Mouse (Mus musculus): ENCODE measurements around the gene Agt. TPM values are rescaled to one million over a fixed set of nuclear protein-coding genes. Genes with fewer than 3 reads are reported as not detected.
A peak's percentile ranks its signal among the peaks of the same experiment; 100 is the strongest.

The Agt gene
- total and polyA plus RNA-seq, 2 experiments from 2014 or later, result 95.3 to 162 TPM

- no peak overlapping the region for H3K27ac ChIP-seq
- TF ChIP-seq CTCF (IDR thresholded peaks at IDR 0.05; ENCODE audit: low read depth), result peak; percentile 27
- WGBS, result 75% methylated on average over 5 of the region's 5 CpGs
- DNase-seq (ENCODE audit: low spot score) (no peak), ATAC-seq (no peak)
- no peaks in the 10 kb centered on the region for H3K9me3 ChIP-seq (ENCODE audit: low read length)
- no peaks in the 10 kb centered on the region for H3K27me3 ChIP-seq (ENCODE audit: insufficient read depth, low read length)
- H3K4me1 ChIP-seq (ENCODE audit: insufficient read depth, low read length), result no peaks in the 10 kb centered on the region
- H3K4me2 ChIP-seq (ENCODE audit: low read depth, low read length), result no peak overlapping the region
- H3K9ac ChIP-seq (replicated peaks; ENCODE audit: low read length), result no peak overlapping the region
- H3K36me3 ChIP-seq (ENCODE audit: insufficient read depth, low read length), result no peaks in the 10 kb centered on the region
- no peak overlapping the region for H3K4me3 ChIP-seq (ENCODE audit: low read length)
Measured at GRCm38 (mm10) chr8:124604066-124604465, 34.6 kb upstream of the Agt start.

- H3K9me3 ChIP-seq (ENCODE audit: low read length), result no peaks in the 10 kb centered on the region
- 83% methylated on average over 4 of the region's 4 CpGs for WGBS
- no peaks in the 10 kb centered on the region for H3K36me3 ChIP-seq (ENCODE audit: insufficient read depth, low read length)
- no peak overlapping the region for H3K4me2 ChIP-seq (ENCODE audit: low read depth, low read length)
- no peak overlapping the region for H3K9ac ChIP-seq (replicated peaks; ENCODE audit: low read length)
- DNase-seq (ENCODE audit: low spot score), result no peak
- H3K4me3 ChIP-seq (ENCODE audit: low read length), result no peak overlapping the region
- H3K27ac ChIP-seq, result no peak overlapping the region
- peaks cover 6% of the 10 kb centered on the region; the same call in 1 of the 2 replicates for H3K4me1 ChIP-seq (ENCODE audit: insufficient read depth, low read length)
- no peaks in the 10 kb centered on the region for H3K27me3 ChIP-seq (ENCODE audit: insufficient read depth, low read length)
- ATAC-seq, result no peak
- TF ChIP-seq CTCF (IDR thresholded peaks at IDR 0.05; ENCODE audit: low read depth), result no peak
Measured at GRCm38 (mm10) chr8:124589393-124589792, 19.9 kb upstream of the Agt start.

DNA sequence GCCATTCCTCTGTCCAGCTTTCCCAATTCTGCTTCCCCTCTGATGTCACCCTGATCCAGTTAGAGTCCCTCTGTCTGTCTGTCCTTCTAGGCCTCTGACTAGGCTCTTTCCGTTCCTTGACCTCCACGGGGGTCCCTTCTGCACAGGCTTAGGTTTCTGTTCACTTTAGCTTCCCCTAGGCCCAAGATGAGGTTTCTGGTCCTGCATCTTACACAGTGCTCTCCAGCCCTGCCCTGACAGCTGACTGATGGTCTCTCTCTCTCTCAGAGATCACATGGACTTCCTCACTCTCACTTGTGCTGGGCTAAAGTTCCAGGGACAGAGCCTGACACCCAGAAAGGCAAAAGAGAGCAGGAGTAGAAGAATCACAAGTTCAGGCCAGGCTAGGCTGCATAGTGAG is 17.1 kb upstream of the Agt start:
- Histone ChIP-seq H3K9me3 (ENCODE audit: low read length) (no peaks in the 10 kb centered on the region), H3K4me2 (ENCODE audit: low read depth, low read length) (no peak overlapping the region), H3K27ac (peak overlapping the region; percentile 77; the same call in 1 of the 2 replicates), H3K9ac (replicated peaks; ENCODE audit: low read length) (no peak overlapping the region), H3K36me3 (ENCODE audit: insufficient read depth, low read length) (no peaks in the 10 kb centered on the region), H3K27me3 (ENCODE audit: insufficient read depth, low read length) (no peaks in the 10 kb centered on the region), H3K4me1 (ENCODE audit: insufficient read depth, low read length) (peaks cover 6% of the 10 kb centered on the region; the same call in 1 of the 2 replicates), H3K4me3 (ENCODE audit: low read length) (no peak overlapping the region)
- DNase-seq (ENCODE audit: low spot score), result no peak
- ATAC-seq, result no peak
- 63% methylated on average over 2 of the region's 2 CpGs for WGBS
- no peak for TF ChIP-seq CTCF (IDR thresholded peaks at IDR 0.05; ENCODE audit: low read depth)

GRCm38 (mm10) chr8:124585718-124586425 is 16.4 kb upstream of the Agt start:
- 43% methylated on average over 3 of the region's 3 CpGs for WGBS
- Histone ChIP-seq H3K36me3 (ENCODE audit: insufficient read depth, low read length) (no peaks in the 10 kb centered on the region), H3K4me3 (ENCODE audit: low read length) (no peak overlapping the region), H3K9ac (replicated peaks; ENCODE audit: low read length) (no peak overlapping the region), H3K27ac (peak overlapping the region; percentile 77), H3K4me1 (ENCODE audit: insufficient read depth, low read length) (peaks cover 6% of the 10 kb centered on the region; the same call in 1 of the 2 replicates), H3K4me2 (ENCODE audit: low read depth, low read length) (no peak overlapping the region), H3K27me3 (ENCODE audit: insufficient read depth, low read length) (no peaks in the 10 kb centered on the region), H3K9me3 (ENCODE audit: low read length) (no peaks in the 10 kb centered on the region)
- DNase-seq (ENCODE audit: low spot score) (peak; percentile 65), ATAC-seq (peak; percentile 88)
- TF ChIP-seq CTCF (IDR thresholded peaks at IDR 0.05; ENCODE audit: low read depth), result no peak

DNA sequence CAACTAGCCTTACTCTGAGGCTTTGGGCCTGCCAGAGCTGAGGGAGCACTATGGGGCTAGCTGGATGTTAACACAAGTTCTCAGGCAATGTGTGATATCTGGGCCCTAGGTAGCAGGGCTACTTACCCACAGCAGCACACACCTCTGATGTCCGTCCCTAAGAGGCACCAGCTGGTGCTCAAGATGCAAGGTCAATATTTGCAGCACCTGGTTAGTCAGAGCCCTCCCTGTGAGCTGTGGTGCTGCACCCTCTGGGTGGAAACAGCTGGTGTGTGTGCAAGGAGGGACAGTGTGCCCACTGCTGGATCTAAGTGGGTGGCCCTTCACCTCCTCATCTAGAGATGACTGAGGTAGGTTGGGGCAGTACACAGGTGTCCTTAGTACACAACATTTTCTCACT is 7.2 kb upstream of the Agt start:
- 65% methylated on average over 1 of the region's 1 CpGs for WGBS

GRCm38 (mm10) chr8:124575811-124576210 is 6.3 kb upstream of the Agt start, which contains the start of gene Capn9:
Gene Capn9 (plus strand): TSS chr8:124576111.
- H3K9ac ChIP-seq (replicated peaks; ENCODE audit: low read length), result no peak within 1 kb of the TSS
- TF ChIP-seq CTCF (IDR thresholded peaks at IDR 0.05; ENCODE audit: low read depth), result no peak
- H3K36me3 ChIP-seq (ENCODE audit: insufficient read depth, low read length), result no peaks in the 10 kb centered on the region
- WGBS, result 96% methylated on average over 8 of the region's 8 CpGs
- no peak for DNase-seq (ENCODE audit: low spot score)
- no peak within 1 kb of the TSS for H3K4me2 ChIP-seq (ENCODE audit: low read depth, low read length)
- H3K4me3 ChIP-seq (ENCODE audit: low read length), result no peak within 1 kb of the TSS
- no peaks in the 10 kb centered on the region for H3K9me3 ChIP-seq (ENCODE audit: low read length)
- no peaks in the 10 kb centered on the region for H3K4me1 ChIP-seq (ENCODE audit: insufficient read depth, low read length)
- no peak within 1 kb of the TSS for H3K27ac ChIP-seq
- H3K27me3 ChIP-seq (ENCODE audit: insufficient read depth, low read length), result no peaks in the 10 kb centered on the region
- no peak for ATAC-seq

More for the DNA sequence above, 7.2 kb upstream of the Agt start:
- Histone ChIP-seq H3K9me3 (ENCODE audit: low read length) (no peaks in the 10 kb centered on the region), H3K36me3 (ENCODE audit: insufficient read depth, low read length) (no peaks in the 10 kb centered on the region), H3K9ac (replicated peaks; ENCODE audit: low read length) (no peak overlapping the region), H3K27ac (no peak overlapping the region), H3K4me3 (ENCODE audit: low read length) (no peak overlapping the region), H3K4me2 (ENCODE audit: low read depth, low read length) (no peak overlapping the region), H3K27me3 (ENCODE audit: insufficient read depth, low read length) (no peaks in the 10 kb centered on the region), H3K4me1 (ENCODE audit: insufficient read depth, low read length) (no peaks in the 10 kb centered on the region)
- no peak for DNase-seq (ENCODE audit: low spot score)
- no peak for ATAC-seq
- no peak for TF ChIP-seq CTCF (IDR thresholded peaks at IDR 0.05; ENCODE audit: low read depth)

All from hindbrain, postnatal 0 days (tissue).